Mouse (Mus musculus): ENCODE results near the gene Alg11.

- TF ChIP-seq CTCF (conservative IDR thresholded peaks at IDR 0.05; ENCODE audit: low read length) (no peak), NANOG (IDR thresholded peaks at IDR 0.05; ENCODE audit: borderline replicate concordance, low read length) (no peak), POU5F1 (IDR thresholded peaks at IDR 0.05; ENCODE audit: borderline replicate concordance, low read length) (no peak)
Observed at GRCm38 (mm10) chr8:22019498-22019897, 41.0 kb upstream of the Alg11 start.

Data from E14TG2a.4 (cell line).